Mouse (Mus musculus): ENCODE data around the gene Id3. TPM values are rescaled to one million over a fixed set of nuclear protein-coding genes. Genes with fewer than 3 reads are reported as not detected.

The Id3 gene
- polyA plus RNA-seq, 1 experiment from 2014 or later: 411 TPM

DNA sequence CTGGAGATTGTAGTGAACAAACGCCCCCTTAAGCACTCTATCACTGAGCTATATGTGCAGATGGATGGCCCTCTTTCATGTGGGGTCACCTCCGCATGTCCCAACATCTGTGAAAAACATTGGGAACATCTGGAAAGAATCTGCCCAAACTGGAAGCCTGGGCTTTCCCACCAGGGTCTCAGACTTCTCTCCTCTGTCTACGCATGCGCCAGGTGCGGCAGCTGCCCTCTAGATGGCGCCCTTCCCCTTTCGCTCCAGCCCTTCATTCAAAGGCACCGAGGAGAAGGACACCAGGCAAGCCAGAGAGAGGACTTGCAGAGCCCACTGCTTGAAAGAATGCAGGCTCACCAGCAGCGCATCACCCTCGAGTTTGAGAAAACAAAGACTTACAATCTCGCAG is 20.2 kb downstream of the Id3 start:
- H3K27me3 ChIP-seq (ENCODE audit: control insufficient read depth, insufficient read depth, low read length): no peaks in the 10 kb centered on the region
- H3K4me2 ChIP-seq: no peak overlapping the region
- no peak overlapping the region for H3K4me3 ChIP-seq (ENCODE audit: low read depth, low read length)
- no peaks in the 10 kb centered on the region for H3K9me3 ChIP-seq (replicated peaks; ENCODE audit: control insufficient read depth, low read length)
- 0 out of 2 replicates have a peak, but pooled peaks have one; percentile 16 for ATAC-seq (replicated peaks; ENCODE audit: insufficient number of reproducible peaks, low FRiP score, low TSS enrichment)
- no peak overlapping the region for H3K9ac ChIP-seq (ENCODE audit: low read depth, low read length)
- WGBS (ENCODE audit: insufficient replicate concordance): 1% methylated on average over 11 of the region's 11 CpGs
- no peaks in the 10 kb centered on the region for H3K4me1 ChIP-seq (ENCODE audit: control insufficient read depth, insufficient read depth, low read length)
- no peak overlapping the region for H3K27ac ChIP-seq (ENCODE audit: low read depth, low read length)
- H3K36me3 ChIP-seq (ENCODE audit: control insufficient read depth, insufficient read depth, low read length): no peaks in the 10 kb centered on the region

DNA sequence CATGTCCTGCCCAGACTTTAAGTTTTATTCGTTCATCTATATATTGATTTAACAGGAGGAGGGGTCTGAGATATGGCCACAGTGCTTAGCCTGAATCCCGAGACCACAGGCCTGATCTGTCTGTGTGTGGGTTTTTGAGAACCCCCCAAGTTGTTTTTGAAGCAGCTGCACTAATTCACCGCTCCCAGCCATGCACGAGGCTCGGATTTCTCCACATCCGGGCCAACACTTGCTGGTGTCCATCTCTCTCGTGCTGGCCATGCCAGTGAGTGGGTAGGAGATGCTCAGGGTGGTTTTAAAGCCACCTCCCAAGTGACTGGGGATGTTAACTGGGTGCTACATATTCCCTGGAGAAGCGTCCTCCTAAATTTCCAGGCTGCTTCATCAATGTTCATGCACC is 21.7 kb downstream of the Id3 start:
- Histone ChIP-seq H3K9ac (ENCODE audit: low read depth, low read length) (no peak overlapping the region), H3K9me3 (replicated peaks; ENCODE audit: control insufficient read depth, low read length) (no peaks in the 10 kb centered on the region), H3K36me3 (ENCODE audit: control insufficient read depth, insufficient read depth, low read length) (no peaks in the 10 kb centered on the region), H3K4me3 (ENCODE audit: low read depth, low read length) (no peak overlapping the region), H3K4me1 (ENCODE audit: control insufficient read depth, insufficient read depth, low read length) (no peaks in the 10 kb centered on the region), H3K4me2 (no peak overlapping the region), H3K27ac (ENCODE audit: low read depth, low read length) (no peak overlapping the region), H3K27me3 (ENCODE audit: control insufficient read depth, insufficient read depth, low read length) (no peaks in the 10 kb centered on the region)
- WGBS (ENCODE audit: insufficient replicate concordance): 88% methylated on average over 8 of the region's 8 CpGs
- ATAC-seq (replicated peaks; ENCODE audit: insufficient number of reproducible peaks, low FRiP score, low TSS enrichment): no peak

DNA sequence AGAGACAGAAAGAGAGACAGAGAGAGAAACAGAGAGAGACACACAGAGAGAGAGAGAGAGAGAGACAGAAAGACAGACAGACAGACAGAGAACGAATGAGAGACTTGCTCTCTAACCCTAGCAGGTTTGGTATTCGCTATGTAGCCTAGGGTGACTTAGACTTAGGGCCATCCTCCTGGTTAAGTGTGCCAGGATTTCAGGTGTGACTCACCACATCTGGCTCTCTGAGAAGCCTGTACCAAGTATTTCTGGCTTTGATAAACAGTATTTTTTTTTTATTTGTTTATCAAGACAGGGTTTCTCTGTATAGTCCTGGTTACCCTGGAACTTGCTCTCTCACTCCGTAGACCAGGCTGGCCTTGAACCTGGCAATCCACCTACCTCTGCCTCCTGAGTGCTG is 24.4 kb downstream of the Id3 start:
- H3K4me2 ChIP-seq: no peak overlapping the region
- WGBS (ENCODE audit: insufficient replicate concordance): 73% methylated on average over 3 of the region's 3 CpGs
- no peaks in the 10 kb centered on the region for H3K27me3 ChIP-seq (ENCODE audit: control insufficient read depth, insufficient read depth, low read length)
- H3K4me1 ChIP-seq (ENCODE audit: control insufficient read depth, insufficient read depth, low read length): no peaks in the 10 kb centered on the region
- no peaks in the 10 kb centered on the region for H3K9me3 ChIP-seq (replicated peaks; ENCODE audit: control insufficient read depth, low read length)
- no peak overlapping the region for H3K4me3 ChIP-seq (ENCODE audit: low read depth, low read length)
- H3K36me3 ChIP-seq (ENCODE audit: control insufficient read depth, insufficient read depth, low read length): no peaks in the 10 kb centered on the region
- no peak overlapping the region for H3K9ac ChIP-seq (ENCODE audit: low read depth, low read length)
- ATAC-seq (replicated peaks; ENCODE audit: insufficient number of reproducible peaks, low FRiP score, low TSS enrichment): no peak
- H3K27ac ChIP-seq (ENCODE audit: low read depth, low read length): no peak overlapping the region

DNA sequence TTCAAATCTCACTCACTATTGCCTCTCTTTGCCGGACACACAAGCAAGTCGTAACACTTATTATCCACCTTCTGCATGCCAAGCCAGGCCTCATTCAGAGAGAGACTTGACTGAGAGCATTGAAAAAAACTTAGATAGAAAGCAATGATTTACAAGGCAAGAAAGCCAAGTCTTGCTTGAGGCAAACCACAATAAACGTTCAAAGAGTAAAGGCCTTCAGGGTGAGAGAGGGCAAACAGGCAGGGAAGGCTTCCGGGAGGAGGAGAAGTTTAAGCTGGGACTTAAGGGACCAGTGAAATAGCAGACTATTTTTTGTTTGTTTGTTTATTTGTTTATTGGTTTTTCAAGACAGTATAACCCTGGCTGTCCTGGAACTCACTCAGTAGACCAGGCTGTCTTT is 27.1 kb downstream of the Id3 start:
- H3K9me3 ChIP-seq (replicated peaks; ENCODE audit: control insufficient read depth, low read length): no peaks in the 10 kb centered on the region
- no peak for ATAC-seq (replicated peaks; ENCODE audit: insufficient number of reproducible peaks, low FRiP score, low TSS enrichment)
- H3K27me3 ChIP-seq (ENCODE audit: control insufficient read depth, insufficient read depth, low read length): no peaks in the 10 kb centered on the region
- WGBS (ENCODE audit: insufficient replicate concordance): 85% methylated on average over 4 of the region's 4 CpGs
- H3K36me3 ChIP-seq (ENCODE audit: control insufficient read depth, insufficient read depth, low read length): no peaks in the 10 kb centered on the region
- peaks cover 19% of the 10 kb centered on the region; the same call in 1 of the 2 replicates for H3K4me1 ChIP-seq (ENCODE audit: control insufficient read depth, insufficient read depth, low read length)
- H3K4me3 ChIP-seq (ENCODE audit: low read depth, low read length): no peak overlapping the region
- H3K27ac ChIP-seq (ENCODE audit: low read depth, low read length): no peak overlapping the region
- no peak overlapping the region for H3K9ac ChIP-seq (ENCODE audit: low read depth, low read length)
- H3K4me2 ChIP-seq: no peak overlapping the region

DNA sequence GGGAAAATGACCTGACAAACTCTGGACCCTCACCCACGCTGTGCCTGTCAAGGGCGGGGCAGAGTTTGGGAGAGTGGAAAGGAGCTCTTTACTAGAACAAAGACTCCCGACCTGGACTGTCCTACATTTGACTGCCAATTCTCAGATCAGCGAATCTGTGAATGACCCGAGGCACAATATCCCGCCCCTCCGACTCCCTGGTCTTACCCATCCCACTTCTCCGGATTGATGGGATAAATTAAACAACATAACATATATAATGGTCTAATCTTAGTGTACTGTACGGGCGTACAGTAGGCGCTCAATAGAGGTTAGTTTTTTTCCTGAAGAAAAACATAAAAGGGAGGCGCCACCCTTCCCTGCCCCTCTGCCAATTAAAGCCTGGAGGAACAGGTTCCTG is 28.2 kb downstream of the Id3 start:
- no peak for ATAC-seq (replicated peaks; ENCODE audit: insufficient number of reproducible peaks, low FRiP score, low TSS enrichment)
- Histone ChIP-seq H3K4me3 (ENCODE audit: low read depth, low read length) (peak overlapping the region; percentile 60), H3K4me2 (peak overlapping the region; percentile 95), H3K36me3 (ENCODE audit: control insufficient read depth, insufficient read depth, low read length) (no peaks in the 10 kb centered on the region), H3K27ac (ENCODE audit: low read depth, low read length) (no peak overlapping the region), H3K9ac (ENCODE audit: low read depth, low read length) (peak overlapping the region; percentile 82), H3K27me3 (ENCODE audit: control insufficient read depth, insufficient read depth, low read length) (no peaks in the 10 kb centered on the region), H3K9me3 (replicated peaks; ENCODE audit: control insufficient read depth, low read length) (no peaks in the 10 kb centered on the region), H3K4me1 (ENCODE audit: control insufficient read depth, insufficient read depth, low read length) (peaks cover 24% of the 10 kb centered on the region)
- WGBS (ENCODE audit: insufficient replicate concordance): 22% methylated on average over 12 of the region's 12 CpGs

DNA sequence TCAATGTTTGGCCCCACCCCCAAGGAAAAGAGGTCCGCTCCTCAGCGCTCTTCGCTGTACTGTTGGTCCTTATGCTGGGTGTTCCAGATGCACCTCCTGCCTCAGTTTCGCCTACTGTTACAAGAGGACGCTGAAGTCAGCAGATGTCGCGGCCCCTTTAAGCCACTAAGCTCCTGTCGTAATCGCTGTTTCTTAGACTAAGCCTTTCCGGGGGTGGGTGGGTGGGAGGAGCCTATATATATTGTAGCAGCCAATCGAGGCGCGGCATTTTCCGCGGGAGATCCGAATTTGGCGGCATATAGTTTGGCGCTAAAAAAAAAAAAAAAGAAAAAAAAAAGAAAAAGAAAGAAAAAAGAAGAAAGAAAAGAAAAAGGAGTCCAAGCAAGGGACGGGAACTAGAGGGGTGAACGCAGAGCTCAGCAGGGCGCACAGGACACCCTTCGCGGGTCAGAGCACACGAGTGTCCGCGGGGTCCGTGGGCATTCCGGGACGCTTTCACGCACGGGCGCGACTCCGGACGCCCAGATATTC is 28.8 kb downstream of the Id3 start, which contains the start of gene E2f2:
E2f2 (plus strand) TSS at position 384 of the 531 bp plus-strand sequence.
- Histone ChIP-seq H3K9ac (ENCODE audit: low read depth, low read length) (peak within 1 kb of the TSS; percentile 83), H3K4me3 (ENCODE audit: low read depth, low read length) (peak within 1 kb of the TSS; percentile 60), H3K4me1 (ENCODE audit: control insufficient read depth, insufficient read depth, low read length) (peaks cover 29% of the 10 kb centered on the region), H3K36me3 (ENCODE audit: control insufficient read depth, insufficient read depth, low read length) (no peaks in the 10 kb centered on the region), H3K9me3 (replicated peaks; ENCODE audit: control insufficient read depth, low read length) (no peaks in the 10 kb centered on the region), H3K27me3 (ENCODE audit: control insufficient read depth, insufficient read depth, low read length) (no peaks in the 10 kb centered on the region), H3K27ac (ENCODE audit: low read depth, low read length) (peak within 1 kb of the TSS; percentile 62), H3K4me2 (peak within 1 kb of the TSS; percentile 95)
- peak; percentile 49; the same call in 1 of the 2 replicates for ATAC-seq (replicated peaks; ENCODE audit: insufficient number of reproducible peaks, low FRiP score, low TSS enrichment)
- WGBS (ENCODE audit: insufficient replicate concordance): 0% methylated on average over 35 of the region's 35 CpGs

DNA sequence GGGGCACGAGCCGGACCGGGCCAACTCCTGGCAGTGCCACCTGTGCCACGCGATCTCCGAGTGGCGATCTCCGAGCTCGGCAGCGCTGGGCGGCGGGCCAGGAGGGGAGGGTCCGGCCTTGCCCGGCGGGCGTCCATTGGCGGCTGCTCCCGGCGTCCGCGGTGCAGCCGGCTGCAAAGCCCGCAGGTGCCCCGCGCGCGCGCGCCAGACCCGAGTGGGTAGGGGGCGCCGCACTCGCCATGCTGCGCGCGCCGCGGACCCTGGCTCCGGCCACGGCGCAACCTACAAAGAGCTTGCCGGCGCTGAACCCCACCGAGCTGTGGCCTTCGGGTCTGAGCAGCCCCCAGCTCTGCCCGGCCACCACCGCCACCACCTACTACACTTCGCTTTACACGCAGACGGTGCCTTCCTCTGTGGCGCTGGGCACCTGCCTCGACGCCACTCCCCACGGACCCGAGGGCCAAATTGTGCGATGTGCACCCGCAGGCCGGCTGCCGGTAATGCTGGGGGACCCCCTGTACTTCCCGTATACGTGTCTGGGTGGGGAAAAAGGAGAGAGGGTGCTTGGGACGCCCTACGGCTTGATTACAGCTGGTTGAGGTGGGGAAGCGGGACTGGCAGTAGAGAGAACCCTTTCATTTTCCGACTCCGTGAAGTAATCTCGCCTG is 29.4 kb downstream of the Id3 start:
- Histone ChIP-seq H3K9ac (ENCODE audit: low read depth, low read length) (peak overlapping the region; percentile 83), H3K4me1 (ENCODE audit: control insufficient read depth, insufficient read depth, low read length) (peaks cover 35% of the 10 kb centered on the region), H3K27me3 (ENCODE audit: control insufficient read depth, insufficient read depth, low read length) (no peaks in the 10 kb centered on the region), H3K9me3 (replicated peaks; ENCODE audit: control insufficient read depth, low read length) (no peaks in the 10 kb centered on the region), H3K4me2 (peak overlapping the region; percentile 95), H3K27ac (ENCODE audit: low read depth, low read length) (peak overlapping the region; percentile 62), H3K4me3 (ENCODE audit: low read depth, low read length) (peak overlapping the region; percentile 60), H3K36me3 (ENCODE audit: control insufficient read depth, insufficient read depth, low read length) (no peaks in the 10 kb centered on the region)
- 1% methylated on average over 60 of the region's 67 CpGs for whole genome bisulfite sequencing (ENCODE audit: insufficient replicate concordance)
- peak; percentile 25; the same call in 1 of the 2 replicates for ATAC-seq (replicated peaks; ENCODE audit: insufficient number of reproducible peaks, low FRiP score, low TSS enrichment)

DNA sequence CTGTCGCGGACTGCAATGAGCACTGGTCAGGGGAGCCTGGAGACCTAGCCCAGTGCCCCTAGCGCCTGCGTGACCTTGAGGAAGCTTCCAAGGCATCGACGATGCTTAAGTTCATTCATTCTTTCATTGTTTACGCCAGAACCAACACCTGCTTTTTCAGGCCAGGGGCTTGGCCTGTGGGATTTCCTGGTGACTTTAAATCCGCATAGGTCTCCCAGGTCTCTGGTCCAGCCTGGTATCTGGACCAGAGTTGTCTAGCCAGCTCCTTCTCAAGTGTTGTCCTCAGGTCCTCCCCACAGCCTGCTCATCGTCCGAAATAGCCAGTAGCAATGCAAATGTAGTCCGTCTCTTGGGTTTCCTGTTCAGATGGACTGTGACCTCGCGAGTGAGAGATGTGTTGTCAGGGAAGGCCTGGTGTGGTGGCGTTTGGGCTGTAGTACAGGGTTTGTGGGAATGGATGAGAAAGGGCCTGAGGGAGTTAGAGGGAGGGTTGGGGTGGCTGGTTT is 30.0 kb downstream of the Id3 start:
- H3K9ac ChIP-seq (ENCODE audit: low read depth, low read length): peak overlapping the region; percentile 83
- H3K27ac ChIP-seq (ENCODE audit: low read depth, low read length): peak overlapping the region; percentile 62; the same call in 1 of the 2 replicates
- H3K36me3 ChIP-seq (ENCODE audit: control insufficient read depth, insufficient read depth, low read length): no peaks in the 10 kb centered on the region
- ATAC-seq (replicated peaks; ENCODE audit: insufficient number of reproducible peaks, low FRiP score, low TSS enrichment): no peak
- peaks cover 41% of the 10 kb centered on the region for H3K4me1 ChIP-seq (ENCODE audit: control insufficient read depth, insufficient read depth, low read length)
- H3K4me3 ChIP-seq (ENCODE audit: low read depth, low read length): peak overlapping the region; percentile 60
- 6% methylated on average over 14 of the region's 14 CpGs for WGBS (ENCODE audit: insufficient replicate concordance)
- H3K9me3 ChIP-seq (replicated peaks; ENCODE audit: control insufficient read depth, low read length): no peaks in the 10 kb centered on the region
- H3K27me3 ChIP-seq (ENCODE audit: control insufficient read depth, insufficient read depth, low read length): no peaks in the 10 kb centered on the region
- H3K4me2 ChIP-seq: peak overlapping the region; percentile 95
